In the genomic region with DNA sequence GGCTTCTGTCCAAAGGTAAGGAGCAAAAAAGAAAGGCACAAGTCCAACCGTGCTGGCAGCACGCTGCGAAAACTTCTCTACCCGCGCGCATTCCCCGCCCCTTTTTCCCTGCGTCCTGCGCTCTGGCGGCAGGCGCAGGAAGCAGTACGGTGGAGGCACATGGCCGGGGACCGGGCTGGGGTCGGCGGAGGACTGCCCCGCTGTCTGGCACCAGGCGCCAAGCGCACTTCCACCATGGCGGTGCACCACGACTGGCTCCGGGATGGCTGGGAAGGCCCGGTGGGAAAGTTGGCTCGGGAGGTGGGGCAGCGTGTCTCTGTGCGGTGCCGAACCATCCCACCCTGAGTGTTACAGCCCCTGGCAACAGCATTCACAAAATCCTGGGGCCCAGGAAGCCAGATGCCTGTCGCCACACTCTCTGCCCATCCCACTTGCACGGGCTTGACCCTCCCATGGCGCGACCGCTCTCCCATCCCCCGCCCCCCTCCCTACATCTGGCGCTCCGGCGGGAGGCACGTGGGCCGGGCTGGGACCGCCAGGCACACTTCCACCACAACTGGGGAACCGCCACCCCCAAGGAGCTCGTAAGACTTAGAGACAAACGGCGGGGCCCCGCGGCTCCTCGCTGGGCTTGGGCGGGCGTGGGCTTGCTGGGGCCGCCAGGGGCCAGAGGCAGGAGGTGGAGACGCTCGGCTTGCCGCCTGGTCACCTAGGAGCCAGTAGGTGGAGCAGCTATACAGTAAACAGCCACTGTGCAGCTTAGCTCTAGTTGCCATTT, we compare ENCODE assay signal across 8 mouse cellular contexts. TPM values are rescaled to one million over a fixed set of nuclear protein-coding genes. Genes with fewer than 3 reads are reported as not detected.
A peak's percentile ranks its signal among the peaks of the same experiment; 100 is the strongest.
DNase-seq lines count a peak whose midpoint lies in the region; ATAC-seq and TF ChIP-seq lines count a peak whose summit lies in the region.

No protein-coding gene starts in this region.

- H3K27ac ChIP-seq in forebrain, postnatal 0 days (ENCODE audit: low read depth, low read length): no peak overlapping the region
- H3K27ac ChIP-seq in olfactory bulb, adult 2 months (ENCODE audit: insufficient read depth, low read depth, low read length): no peak overlapping the region

- peak; percentile 73 for TF ChIP-seq CTCF in forebrain, postnatal 0 days (IDR thresholded peaks at IDR 0.05; ENCODE audit: low read depth)
- no peak for TF ChIP-seq CTCF in lung, adult 2 months (IDR thresholded peaks at IDR 0.05; ENCODE audit: insufficient read depth, low read length)
- peak; percentile 33; the same call in 1 of the 2 replicates for TF ChIP-seq CTCF in olfactory bulb, adult 2 months (IDR thresholded peaks at IDR 0.05; ENCODE audit: insufficient read depth, low read depth, low read length)

- no peaks in the 10 kb centered on the region for H3K9me3 ChIP-seq in forebrain, postnatal 0 days (ENCODE audit: low read length)

- no peak for TF ChIP-seq POLR2A in lung, adult 2 months (IDR thresholded peaks at IDR 0.05; ENCODE audit: borderline replicate concordance, extremely low read depth, low read depth, low read length)
- no peak for TF ChIP-seq POLR2A in olfactory bulb, adult 2 months (IDR thresholded peaks at IDR 0.05; ENCODE audit: insufficient read depth, low read depth, low read length)

- no peaks in the 10 kb centered on the region for H3K36me3 ChIP-seq in forebrain, postnatal 0 days (ENCODE audit: insufficient read depth)

- peak; percentile 95 for ATAC-seq in forebrain, postnatal 0 days

- peak overlapping the region; percentile 79 for H3K4me2 ChIP-seq in forebrain, postnatal 0 days (ENCODE audit: low read depth)

- H3K9ac ChIP-seq in forebrain, postnatal 0 days: peak overlapping the region; percentile 53

- intact Hi-C loops in heart, postnatal 36 days (cut with DNase I): no loop called here

- DNase-seq in Muller cell, postnatal 12 days (ENCODE audit: inconsistent ontology term): peak; percentile 73
- DNase-seq in cerebellum, adult 18-20 months: peak; percentile 67 to 75
- DNase-seq in forebrain, postnatal 0 days: peak; percentile 77
- DNase-seq in heart, postnatal 36 days: peak; percentile 41 to 51
- peak; percentile 11 to 54 for DNase-seq in layer of hippocampus, adult 18-20 months (ENCODE audit: low spot score in 2 of 2)
- DNase-seq in lung, adult 2 months: peak; percentile 18
- DNase-seq in thymus, postnatal 14 days: peak; percentile 42

- WGBS in forebrain, postnatal 0 days: 3% methylated on average over 52 of the region's 52 CpGs
- WGBS in lung, adult 2 months: 1% methylated on average over 52 of the region's 52 CpGs
- WGBS in olfactory bulb, adult 2 months: 2% methylated on average over 52 of the region's 52 CpGs

- H3K27me3 ChIP-seq in forebrain, postnatal 0 days (ENCODE audit: insufficient read depth, low read length): no peaks in the 10 kb centered on the region

- peak overlapping the region; percentile 77 for H3K4me3 ChIP-seq in forebrain, postnatal 0 days (ENCODE audit: low read depth, low read length)
- peak overlapping the region; percentile 53 for H3K4me3 ChIP-seq in lung, adult 2 months (replicated peaks; ENCODE audit: extremely low read depth, low read depth, low read length)
- H3K4me3 ChIP-seq in olfactory bulb, adult 2 months (ENCODE audit: insufficient read depth, low read depth, low read length): peak overlapping the region; percentile 55

- H3K4me1 ChIP-seq in forebrain, postnatal 0 days (ENCODE audit: insufficient read depth): no peaks in the 10 kb centered on the region; the same call in 1 of the 2 replicates
- H3K4me1 ChIP-seq in lung, adult 2 months (ENCODE audit: control insufficient read depth, insufficient read depth, low read length): no peaks in the 10 kb centered on the region
- 0 out of 2 replicates have a peak, but pooled peaks cover 2% of the 10 kb centered on the region for H3K4me1 ChIP-seq in olfactory bulb, adult 2 months (ENCODE audit: control insufficient read depth, insufficient read depth, low read length)

RNA-seq across cellular contexts. Expression of a gene that starts 22.0 kb away (rescaled TPM):
- not detected in 2 replicates for total RNA-seq in forebrain, postnatal 0 days (2014; rRNA removed)
- polyA plus RNA-seq in forebrain, postnatal 0 days (2015; fragmentation: Nextera tagmentation; extraction: Ambion mirVana): not detected in 2 replicates
- total RNA-seq in heart, postnatal 36 days (2021): not detected
- total RNA-seq in layer of hippocampus, adult 18-20 months (2021): not detected
- not detected in 2 replicates for polyA plus RNA-seq in lung, adult 2 months (2012; rRNA removed)
- polyA plus RNA-seq in olfactory bulb, adult 2 months (2012; ENCODE audit: insufficient read depth, insufficient read length, low replicate concordance, missing spikeins): not detected in 2 replicates

RNA-seq across cellular contexts. Expression of a gene that starts 28.6 kb away (rescaled TPM):
- not detected in 2 replicates for total RNA-seq in forebrain, postnatal 0 days (2014; rRNA removed)
- polyA plus RNA-seq in forebrain, postnatal 0 days (2015; fragmentation: Nextera tagmentation; extraction: Ambion mirVana): not detected in 2 replicates
- total RNA-seq in heart, postnatal 36 days (2021): not detected
- not detected for total RNA-seq in layer of hippocampus, adult 18-20 months (2021)
- polyA plus RNA-seq in lung, adult 2 months (2012; rRNA removed): not detected in 2 replicates
- polyA plus RNA-seq in olfactory bulb, adult 2 months (2012; ENCODE audit: insufficient read depth, insufficient read length, low replicate concordance, missing spikeins): not detected in 2 replicates

Comparison
In these comparisons a context has a peak if more than half of its experiments do, and no peak if none do; other contexts are left out.
1. DNase-seq: peak in every context shown above with its lines; median percentile 77 in forebrain, postnatal 0 days; 73 in Muller cell, postnatal 12 days; 71 in cerebellum, adult 18-20 months; 46 in heart, postnatal 36 days; 42 in thymus, postnatal 14 days; 32 in layer of hippocampus, adult 18-20 months; 18 in lung, adult 2 months.